Mouse (Mus musculus) testis, adult 2 months (tissue): ENCODE measurements around the gene Calcoco2.
"Not testable (repeated sequence)": the region's sequence is repeated elsewhere in the genome, so short reads cannot be mapped to it uniquely, and the experiment has no call there.

Source experiments
- CTCF ChIP-seq: fragments of 200-500 bp; IDR thresholded peaks from 2 replicates; pipeline ENCODE4 v1.5.1; 2012; ENCODE audit warnings: low read depth, mild to moderate bottlenecking, inconsistent platforms, low read length, moderate library complexity; ENCODE audit not compliant: control insufficient read depth, insufficient read depth, insufficient replicate concordance
- POLR2A ChIP-seq: fragments of 200-500 bp; IDR thresholded peaks from 2 replicates; pipeline ENCODE4 v1.6.1; 2012; ENCODE audit warnings: low read depth, mild to moderate bottlenecking, inconsistent platforms, low read length, moderate library complexity; ENCODE audit not compliant: control insufficient read depth

DNA sequence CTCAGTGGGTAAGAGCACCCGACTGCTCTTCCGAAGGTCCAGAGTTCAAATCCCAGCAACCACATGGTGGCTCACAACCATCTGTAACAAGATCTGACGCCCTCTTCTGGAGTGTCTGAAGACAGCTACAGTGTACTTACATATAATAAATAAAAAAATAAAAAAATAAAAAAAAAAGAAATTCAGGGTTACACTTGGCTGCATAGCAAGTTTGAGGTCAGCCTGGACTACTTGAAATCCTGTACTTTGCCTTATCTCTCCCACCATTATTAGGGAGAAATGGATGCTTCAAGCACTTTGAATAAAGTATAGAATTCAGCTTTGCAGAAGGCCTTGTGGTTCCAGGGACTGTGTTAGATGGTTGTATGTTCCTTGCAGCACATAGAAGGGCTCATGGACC lies 5.2 kb upstream of the Calcoco2 start:
- not testable (repeated sequence) for TF ChIP-seq POLR2A, CTCF
